14 mouse cellular contexts compared by ENCODE assay signal in the genomic region with DNA sequence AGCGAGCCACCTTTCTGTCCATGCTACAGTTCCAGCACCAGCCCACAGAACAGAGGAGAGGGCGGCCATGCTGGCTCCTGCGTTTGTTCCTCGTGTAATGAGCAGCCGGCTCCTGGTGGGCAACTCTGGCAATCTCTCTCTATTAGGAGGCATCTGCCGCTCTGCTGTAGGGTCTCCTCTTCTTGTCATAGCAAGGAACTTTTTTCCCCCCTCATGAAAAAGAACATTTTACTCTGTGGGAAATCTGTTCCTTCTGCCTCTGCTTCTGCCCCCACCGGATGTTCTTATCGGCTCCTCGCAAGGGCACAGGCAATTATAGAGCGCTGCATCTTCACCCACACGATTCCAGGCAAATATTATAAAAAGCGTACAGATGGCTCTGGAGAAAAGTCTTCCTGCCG.
DNase-seq lines count a peak whose midpoint lies in the region; ATAC-seq and TF ChIP-seq lines count a peak whose summit lies in the region.
"Had no signal": no experiment of that assay in that cellular context is flagged by ENCODE, and none has a peak within 500 bp of the region (broad histone marks: within the 10 kb centered on the region; RNA-seq: fewer than 3 reads in every experiment).

No protein-coding gene starts in this region.

- TF ChIP-seq CTCF in hindbrain, postnatal 0 days (IDR thresholded peaks at IDR 0.05; ENCODE audit: low read depth), result no peak

- peak overlapping the region; percentile 28; the same call in 1 of the 2 replicates for H3K27ac ChIP-seq in hindbrain, postnatal 0 days
- H3K27ac ChIP-seq in hindbrain, embryonic 11.5 days (ENCODE audit: low read depth, low read length), result no peak overlapping the region
- H3K27ac ChIP-seq in forebrain, embryonic 16.5 days (ENCODE audit: low read length), result peak overlapping the region; percentile 38
- H3K27ac ChIP-seq: embryonic facial prominence, embryonic 13.5 days; intestine, embryonic 15.5 days; midbrain, embryonic 12.5 days; neural tube, embryonic 13.5 days had no signal

- no peak overlapping the region for H3K4me2 ChIP-seq in hindbrain, postnatal 0 days (ENCODE audit: low read depth, low read length)
- H3K4me2 ChIP-seq in hindbrain, embryonic 11.5 days (replicated peaks; ENCODE audit: low read depth, low read length), result no peak overlapping the region
- H3K4me2 ChIP-seq in forebrain, embryonic 16.5 days (ENCODE audit: low read length), result no peak overlapping the region
- H3K4me2 ChIP-seq: embryonic facial prominence, embryonic 13.5 days; intestine, embryonic 15.5 days; midbrain, embryonic 12.5 days; neural tube, embryonic 13.5 days had no signal

- H3K4me1 ChIP-seq in hindbrain, postnatal 0 days (ENCODE audit: insufficient read depth, low read length), result no peaks in the 10 kb centered on the region
- no peaks in the 10 kb centered on the region for H3K4me1 ChIP-seq in hindbrain, embryonic 11.5 days (replicated peaks; ENCODE audit: control insufficient read depth, insufficient read depth, low read length)
- H3K4me1 ChIP-seq in forebrain, embryonic 16.5 days (replicated peaks; ENCODE audit: control insufficient read depth, insufficient read depth, low read length), result peaks cover 15% of the 10 kb centered on the region
- H3K4me1 ChIP-seq: midbrain, embryonic 12.5 days had no signal

- ATAC-seq in hindbrain, postnatal 0 days, result no peak
- ATAC-seq in hindbrain, embryonic 11.5 days (ENCODE audit: low FRiP score), result no peak
- ATAC-seq in forebrain, embryonic 16.5 days, result peak; percentile 29; the same call in 1 of the 2 replicates
- ATAC-seq: intestine, embryonic 15.5 days had no signal

- H3K36me3 ChIP-seq in hindbrain, postnatal 0 days (ENCODE audit: insufficient read depth, low read length), result no peaks in the 10 kb centered on the region
- no peaks in the 10 kb centered on the region for H3K36me3 ChIP-seq in hindbrain, embryonic 11.5 days (ENCODE audit: control insufficient read depth, insufficient read depth, low read length)
- no peaks in the 10 kb centered on the region for H3K36me3 ChIP-seq in forebrain, embryonic 16.5 days (ENCODE audit: control insufficient read depth, insufficient read depth)
- H3K36me3 ChIP-seq: embryonic facial prominence, embryonic 13.5 days; intestine, embryonic 15.5 days; midbrain, embryonic 12.5 days; neural tube, embryonic 13.5 days had no signal

- H3K4me3 ChIP-seq in hindbrain, postnatal 0 days (ENCODE audit: low read length), result no peak overlapping the region
- H3K4me3 ChIP-seq in hindbrain, embryonic 11.5 days (ENCODE audit: low read depth, low read length), result no peak overlapping the region
- no peak overlapping the region for H3K4me3 ChIP-seq in forebrain, embryonic 16.5 days (replicated peaks; ENCODE audit: low read length)
- H3K4me3 ChIP-seq: embryonic facial prominence, embryonic 13.5 days; intestine, embryonic 15.5 days; midbrain, embryonic 12.5 days; neural tube, embryonic 13.5 days had no signal

- H3K9ac ChIP-seq in hindbrain, postnatal 0 days (replicated peaks; ENCODE audit: low read length), result no peak overlapping the region
- no peak overlapping the region for H3K9ac ChIP-seq in hindbrain, embryonic 11.5 days (ENCODE audit: low read depth, low read length)
- H3K9ac ChIP-seq in forebrain, embryonic 16.5 days (replicated peaks; ENCODE audit: low read depth, low read length), result no peak overlapping the region
- H3K9ac ChIP-seq: embryonic facial prominence, embryonic 13.5 days; intestine, embryonic 15.5 days; midbrain, embryonic 12.5 days; neural tube, embryonic 13.5 days had no signal

- no peaks in the 10 kb centered on the region for H3K9me3 ChIP-seq in hindbrain, postnatal 0 days (ENCODE audit: low read length)
- H3K9me3 ChIP-seq in hindbrain, embryonic 11.5 days (ENCODE audit: control insufficient read depth, low read length), result no peaks in the 10 kb centered on the region
- H3K9me3 ChIP-seq in forebrain, embryonic 16.5 days (ENCODE audit: control insufficient read depth, low read length), result no peaks in the 10 kb centered on the region
- H3K9me3 ChIP-seq: embryonic facial prominence, embryonic 13.5 days; intestine, embryonic 15.5 days; midbrain, embryonic 12.5 days; neural tube, embryonic 13.5 days had no signal

- WGBS in hindbrain, postnatal 0 days, result 71% methylated on average over 13 of the region's 13 CpGs
- 82% methylated on average over 13 of the region's 13 CpGs for WGBS in hindbrain, embryonic 11.5 days
- WGBS in forebrain, embryonic 16.5 days, result 68% methylated on average over 13 of the region's 13 CpGs

- H3K27me3 ChIP-seq in hindbrain, postnatal 0 days (ENCODE audit: insufficient read depth, low read length), result no peaks in the 10 kb centered on the region
- no peaks in the 10 kb centered on the region for H3K27me3 ChIP-seq in hindbrain, embryonic 11.5 days (ENCODE audit: control insufficient read depth, insufficient read depth, low read length)
- no peaks in the 10 kb centered on the region for H3K27me3 ChIP-seq in forebrain, embryonic 16.5 days (replicated peaks; ENCODE audit: control insufficient read depth, insufficient read depth, low read length)
- H3K27me3 ChIP-seq: intestine, embryonic 15.5 days; neural tube, embryonic 13.5 days had no signal

- no peak for DNase-seq in hindbrain, postnatal 0 days (ENCODE audit: low spot score)
- DNase-seq in hindbrain, embryonic 11.5 days (ENCODE audit: low spot score), result no peak
- peak; percentile 63 to 78 for DNase-seq in layer of hippocampus, postnatal 14 days (ENCODE audit: low spot score in 2 of 2)
- DNase-seq in right cerebral cortex, postnatal 14 days, result peak; percentile 31
- DNase-seq in Muller cell, postnatal 12 days (ENCODE audit: inconsistent ontology term), result no peak
- DNase-seq in urinary bladder, postnatal 4 days (ENCODE audit: low spot score in 2 of 2), result no peak
- DNase-seq: cerebellum, postnatal 36 days; retina, postnatal 1 day; thymus, postnatal 14 days had no signal

Comparison
In these comparisons a context has a peak if more than half of its experiments do, and no peak if none do; other contexts are left out.
1. DNase-seq: peak in layer of hippocampus, postnatal 14 days (2 of 2) and right cerebral cortex, postnatal 14 days (single experiment); none in hindbrain, postnatal 0 days (single experiment), hindbrain, embryonic 11.5 days (single experiment), Muller cell, postnatal 12 days (single experiment) and urinary bladder, postnatal 4 days (0 of 2).